Mouse (Mus musculus): ENCODE results near the gene Pstk.

DNA sequence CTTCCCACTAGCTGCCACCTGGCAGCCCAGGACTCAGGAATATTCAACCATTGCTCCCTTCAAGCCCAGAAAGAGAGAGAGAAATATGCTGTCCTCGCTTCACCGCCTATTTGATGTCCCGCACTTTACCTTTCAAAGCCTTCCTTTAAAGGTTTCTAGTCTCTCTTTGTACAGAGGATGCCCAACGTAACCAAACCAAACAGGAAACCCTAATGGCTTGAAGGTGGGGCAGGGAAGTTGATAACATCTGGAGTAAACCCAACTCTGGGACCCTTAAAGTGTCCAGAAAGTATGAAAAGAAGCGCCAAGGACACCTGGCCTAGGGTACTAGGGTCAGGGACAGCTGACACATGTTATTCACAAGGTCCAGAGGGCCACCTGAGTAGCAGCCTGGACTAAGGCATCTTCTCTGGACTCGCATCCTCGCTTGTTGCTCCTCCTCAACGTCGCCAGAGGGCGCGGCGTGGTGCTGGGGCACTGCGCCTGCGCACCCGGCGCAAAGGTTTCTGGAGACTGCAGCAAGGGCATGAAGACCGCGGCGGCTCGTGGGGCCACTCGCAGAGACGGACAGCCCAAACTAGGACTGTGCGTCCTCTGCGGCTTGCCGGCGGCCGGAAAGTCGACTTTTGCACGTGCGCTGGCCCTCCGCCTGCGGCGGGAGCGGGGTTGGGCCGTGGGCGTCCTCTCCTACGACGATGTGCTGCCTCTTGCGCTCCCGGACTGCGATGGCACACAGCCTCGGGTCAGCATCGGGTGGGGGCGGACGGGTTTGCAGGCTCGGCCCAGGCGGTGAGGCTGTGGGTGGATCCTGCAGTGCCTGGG, at the start of gene Pstk:
- TF ChIP-seq CTCF (IDR thresholded peaks at IDR 0.05; ENCODE audit: insufficient read depth, low read depth, low read length) (peak; percentile 81), POLR2A (IDR thresholded peaks at IDR 0.05; ENCODE audit: insufficient read depth, low read depth, low read length) (peak; percentile 97)

Data from olfactory bulb, adult 2 months (tissue).